8 mouse cellular contexts compared by ENCODE assay signal in genomic region chr11:101081659-101082058, GRCm38 (mm10). TPM values are rescaled to one million over a fixed set of nuclear protein-coding genes. Genes with fewer than 3 reads are reported as not detected.
DNase-seq lines count a peak whose midpoint lies in the region; ATAC-seq lines count a peak whose summit lies in the region.

No protein-coding gene starts in this region.

- no peaks in the 10 kb centered on the region for H3K9me3 ChIP-seq in forebrain, embryonic 15.5 days
- no peaks in the 10 kb centered on the region for H3K9me3 ChIP-seq in liver, embryonic 15.5 days (replicated peaks)

- no peak for ATAC-seq in forebrain, embryonic 15.5 days (replicated peaks)
- ATAC-seq in liver, embryonic 15.5 days (ENCODE audit: insufficient read depth): no peak
- no peak for ATAC-seq in frontal cortex, adult (ENCODE audit: low TSS enrichment)

- H3K9ac ChIP-seq in forebrain, embryonic 15.5 days (replicated peaks): peak overlapping the region; percentile 92
- H3K9ac ChIP-seq in liver, embryonic 15.5 days: peak overlapping the region; percentile 39; the same call in 1 of the 2 replicates

- no peaks in the 10 kb centered on the region for H3K36me3 ChIP-seq in forebrain, embryonic 15.5 days
- H3K36me3 ChIP-seq in liver, embryonic 15.5 days (replicated peaks): peaks cover 13% of the 10 kb centered on the region; the same call in 1 of the 2 replicates

- peak overlapping the region; percentile 99 for H3K4me2 ChIP-seq in forebrain, embryonic 15.5 days (replicated peaks)
- H3K4me2 ChIP-seq in liver, embryonic 15.5 days: peak overlapping the region; percentile 98

- 6% methylated on average over 10 of the region's 10 CpGs for WGBS in forebrain, embryonic 15.5 days
- WGBS in liver, embryonic 15.5 days (ENCODE audit: insufficient replicate concordance): 7% methylated on average over 10 of the region's 10 CpGs

- peak overlapping the region; percentile 95 for H3K27ac ChIP-seq in forebrain, embryonic 15.5 days (replicated peaks)
- H3K27ac ChIP-seq in liver, embryonic 15.5 days (replicated peaks): peak overlapping the region; percentile 89

- H3K4me3 ChIP-seq in forebrain, embryonic 15.5 days: peak overlapping the region; percentile 88
- peak overlapping the region; percentile 79 for H3K4me3 ChIP-seq in liver, embryonic 15.5 days (replicated peaks)

- peaks cover 41% of the 10 kb centered on the region for H3K27me3 ChIP-seq in forebrain, embryonic 15.5 days
- peaks cover 53% of the 10 kb centered on the region for H3K27me3 ChIP-seq in liver, embryonic 15.5 days

- DNase-seq in cerebellum, adult 9-10 months: peak; percentile 45
- DNase-seq in cerebellum, adult 11-12 months: no peak
- DNase-seq in 3134 (ENCODE audit: extremely low read depth, insufficient read length, low spot score): peak; percentile 35
- no peak for DNase-seq in adrenal gland, adult 18-20 months (ENCODE audit: low spot score in 2 of 2)
- DNase-seq in gastrocnemius, postnatal 4 days (ENCODE audit: low spot score in 2 of 2): no peak

- H3K4me1 ChIP-seq in forebrain, embryonic 15.5 days: peaks cover 34% of the 10 kb centered on the region
- H3K4me1 ChIP-seq in liver, embryonic 15.5 days (replicated peaks): peaks cover 61% of the 10 kb centered on the region

RNA-seq across cellular contexts. Expression of gene Coasy, which starts 0.7 kb away (rescaled TPM):
- 47.8 and 52.7 TPM in 2 replicates for polyA plus RNA-seq in forebrain, embryonic 15.5 days (2015; fragmentation: Nextera tagmentation; extraction: Ambion mirVana)
- 18.9 and 22.9 TPM in 2 replicates for polyA plus RNA-seq in liver, embryonic 15.5 days (2015; fragmentation: Nextera tagmentation; extraction: Ambion mirVana)
- 10 to 100 TPM; 84.4 to 94.1 TPM for total RNA-seq in adrenal gland, adult 18-20 months (2021)
- total RNA-seq in gastrocnemius, postnatal 4 days (2021): 10 to 100 TPM; 15.1 to 17.8 TPM

RNA-seq across cellular contexts. Expression of gene Hsd17b1, which starts 3.4 kb away (rescaled TPM):
- polyA plus RNA-seq in forebrain, embryonic 15.5 days (2015; fragmentation: Nextera tagmentation; extraction: Ambion mirVana): 0.17 and 0.27 TPM in 2 replicates
- 0.29 and 0.39 TPM in 2 replicates for polyA plus RNA-seq in liver, embryonic 15.5 days (2015; fragmentation: Nextera tagmentation; extraction: Ambion mirVana)
- 1 to 10 TPM; 1.2 to 2.0 TPM for total RNA-seq in adrenal gland, adult 18-20 months (2021)
- under 1 TPM; 0.20 to 0.21 TPM for total RNA-seq in gastrocnemius, postnatal 4 days (2021)

RNA-seq across cellular contexts. Expression of gene Mlx, which starts 5.4 kb away (rescaled TPM):
- 92.9 and 96.5 TPM in 2 replicates for polyA plus RNA-seq in forebrain, embryonic 15.5 days (2015; fragmentation: Nextera tagmentation; extraction: Ambion mirVana)
- 24.2 and 26.7 TPM in 2 replicates for polyA plus RNA-seq in liver, embryonic 15.5 days (2015; fragmentation: Nextera tagmentation; extraction: Ambion mirVana)
- 10 to 100 TPM; 46.5 to 61.8 TPM for total RNA-seq in adrenal gland, adult 18-20 months (2021)
- total RNA-seq in gastrocnemius, postnatal 4 days (2021): 10 to 100 TPM; 13.1 to 13.4 TPM

RNA-seq across cellular contexts. Expression of gene Naglu, which starts 11.8 kb away (rescaled TPM):
- 7.9 and 8.1 TPM in 2 replicates for polyA plus RNA-seq in forebrain, embryonic 15.5 days (2015; fragmentation: Nextera tagmentation; extraction: Ambion mirVana)
- 7.1 and 7.5 TPM in 2 replicates for polyA plus RNA-seq in liver, embryonic 15.5 days (2015; fragmentation: Nextera tagmentation; extraction: Ambion mirVana)
- 10 to 100 TPM; 25.8 to 39.0 TPM for total RNA-seq in adrenal gland, adult 18-20 months (2021)
- total RNA-seq in gastrocnemius, postnatal 4 days (2021): 10 to 100 TPM; 11.4 to 12.8 TPM

RNA-seq across cellular contexts. Expression of gene Psmc3ip, which starts 13.6 kb away (rescaled TPM):
- polyA plus RNA-seq in forebrain, embryonic 15.5 days (2015; fragmentation: Nextera tagmentation; extraction: Ambion mirVana): 40.5 and 45.0 TPM in 2 replicates
- 15.2 and 15.4 TPM in 2 replicates for polyA plus RNA-seq in liver, embryonic 15.5 days (2015; fragmentation: Nextera tagmentation; extraction: Ambion mirVana)
- 1 to 10 TPM; 2.8 to 3.8 TPM for total RNA-seq in adrenal gland, adult 18-20 months (2021)
- total RNA-seq in gastrocnemius, postnatal 4 days (2021): 1 to 10 TPM; 4.9 to 6.2 TPM

Comparison
In these comparisons a context has a peak if more than half of its experiments do, and no peak if none do; other contexts are left out.
1. DNase-seq: peak in cerebellum, adult 9-10 months (single experiment) and 3134 (single experiment); none in cerebellum, adult 11-12 months (single experiment), adrenal gland, adult 18-20 months (0 of 2) and gastrocnemius, postnatal 4 days (0 of 2).
2. RNA of gene Coasy, which starts 0.7 kb away (total RNA-seq): 84.4 to 94.1 TPM in adrenal gland, adult 18-20 months; 15.1 to 17.8 TPM in gastrocnemius, postnatal 4 days; every median in the first group is over 4 times any median in the second.